Mouse (Mus musculus): ENCODE data around the gene Mroh8.
"Not testable (repeated sequence)": the region's sequence is repeated elsewhere in the genome, so short reads cannot be mapped to it uniquely, and the experiment has no call there.

The Mroh8 gene

GRCm38 (mm10) chr2:157201081-157201830 is 78.1 kb downstream of the Mroh8 start:
- DNase-seq (ENCODE audit: low read depth, low spot score) = no peak

GRCm38 (mm10) chr2:157198405-157198804 is 80.9 kb downstream of the Mroh8 start:
- not testable (repeated sequence) for DNase-seq (ENCODE audit: low read depth, low spot score)

GRCm38 (mm10) chr2:157190651-157191050 is 88.7 kb downstream of the Mroh8 start:
- no peak for DNase-seq (ENCODE audit: low read depth, low spot score)

- DNase-seq (ENCODE audit: low read depth, low spot score) = no peak
Measured at GRCm38 (mm10) chr2:157187223-157187622, 92.1 kb downstream of the Mroh8 start.

- DNase-seq (ENCODE audit: low read depth, low spot score) = no peak
Measured at GRCm38 (mm10) chr2:157186504-157186903, 92.8 kb downstream of the Mroh8 start.

GRCm38 (mm10) chr2:157185022-157185660 is 94.2 kb downstream of the Mroh8 start:
- no peak for DNase-seq (ENCODE audit: low read depth, low spot score)

- DNase-seq (ENCODE audit: low read depth, low spot score) = no peak
Measured at GRCm38 (mm10) chr2:157178167-157178566, 101.2 kb downstream of the Mroh8 start.

- no peak for DNase-seq (ENCODE audit: low read depth, low spot score)
Measured at GRCm38 (mm10) chr2:157176248-157176647, 103.1 kb downstream of the Mroh8 start.

GRCm38 (mm10) chr2:157174416-157174815 is 104.9 kb downstream of the Mroh8 start:
- DNase-seq (ENCODE audit: low read depth, low spot score) = no peak

GRCm38 (mm10) chr2:157173555-157173954 is 105.8 kb downstream of the Mroh8 start:
- DNase-seq (ENCODE audit: low read depth, low spot score) = no peak

- DNase-seq (ENCODE audit: low read depth, low spot score) = no peak
Measured at GRCm38 (mm10) chr2:157172984-157173383, 106.4 kb downstream of the Mroh8 start.

- DNase-seq (ENCODE audit: low read depth, low spot score) = no peak
Measured at GRCm38 (mm10) chr2:157170626-157171025, 108.7 kb downstream of the Mroh8 start.

GRCm38 (mm10) chr2:157170166-157170565 is 109.2 kb downstream of the Mroh8 start:
- no peak for DNase-seq (ENCODE audit: low read depth, low spot score)

- no peak for DNase-seq (ENCODE audit: low read depth, low spot score)
Measured at GRCm38 (mm10) chr2:157166371-157167080, 112.8 kb downstream of the Mroh8 start.

GRCm38 (mm10) chr2:157165312-157166224 is 113.8 kb downstream of the Mroh8 start:
- not testable (repeated sequence) for DNase-seq (ENCODE audit: low read depth, low spot score)

GRCm38 (mm10) chr2:157164101-157164500 is 115.2 kb downstream of the Mroh8 start:
- DNase-seq (ENCODE audit: low read depth, low spot score) = no peak
